Mouse (Mus musculus) lung, embryonic 16.5 days (tissue): ENCODE results near the gene Cyp2b10. TPM values are rescaled to one million over a fixed set of nuclear protein-coding genes. Genes with fewer than 3 reads are reported as not detected.
"Not testable (repeated sequence)": the region's sequence is repeated elsewhere in the genome, so short reads cannot be mapped to it uniquely, and the experiment has no call there.

ENCODE experiments used
- ATAC-seq: fragments of 200-750 bp; cut with Nextera tagmentation; 2 replicates; pipeline ENCODE4 v1.8.0; 2017; ENCODE audit warnings: low read depth, mild to moderate bottlenecking, moderate library complexity
- H3K27ac ChIP-seq: fragments of 300-500 bp; sonication (generic); 2 replicates; pipeline ENCODE4 v1.5.1; 2014; ENCODE audit warnings: mild to moderate bottlenecking, control low read depth, low read length
- H3K27me3 ChIP-seq: fragments of 300-500 bp; sonication (generic); 2 replicates; pipeline ENCODE4 v1.6.1; 2014; ENCODE audit warnings: low read depth, low read length, mixed read lengths; ENCODE audit not compliant: control insufficient read depth, insufficient read depth
- H3K36me3 ChIP-seq: fragments of 300-500 bp; sonication (generic); 2 replicates; pipeline ENCODE4 v1.6.1; 2014; ENCODE audit warnings: low read length; ENCODE audit not compliant: control insufficient read depth, insufficient read depth
- H3K4me1 ChIP-seq: fragments of 300-500 bp; sonication (generic); replicated peaks from 2 replicates; pipeline ENCODE4 v1.6.1; 2014; ENCODE audit warnings: low read length, mixed read lengths; ENCODE audit not compliant: control insufficient read depth, insufficient read depth
- H3K4me2 ChIP-seq: fragments of 300-500 bp; sonication (generic); 2 replicates; pipeline ENCODE4 v1.6.1; 2014; ENCODE audit warnings: low read depth, low read length, control low read depth
- H3K4me3 ChIP-seq: fragments of 300-500 bp; sonication (generic); 2 replicates; pipeline ENCODE4 v1.5.1; 2014; ENCODE audit warnings: mild to moderate bottlenecking, low read length, control low read depth
- H3K9ac ChIP-seq: fragments of 300-500 bp; sonication (generic); 2 replicates; pipeline ENCODE4 v1.6.1; 2014; ENCODE audit warnings: low read length, control low read depth
- H3K9me3 ChIP-seq: fragments of 300-500 bp; sonication (generic); 2 replicates; pipeline ENCODE4 v1.6.1; 2016; ENCODE audit warnings: low read length; ENCODE audit not compliant: control insufficient read depth
- WGBS: fragments of 180-500 bp; shearing (Covaris S2); extraction: QIAGEN DNeasy Blood & Tissue Kit; methylation state at CpG from one replicate; pipeline ENCODE4 v1.1.7; 2014; 5-methylcytosine and 5-hydroxymethylcytosine counted together
- polyA plus RNA-seq: library from polyadenylated mRNA; unstranded; fragments of >200 nt; fragmentation: Nextera tagmentation; extraction: Ambion mirVana; gene quantifications from 2 replicates; pipeline ENCODE4 v1.2.1, GENCODE M21; 2015

Gene Cyp2b10
- polyA plus RNA-seq, 1 experiment from 2014 or later = 0.60 TPM

DNA sequence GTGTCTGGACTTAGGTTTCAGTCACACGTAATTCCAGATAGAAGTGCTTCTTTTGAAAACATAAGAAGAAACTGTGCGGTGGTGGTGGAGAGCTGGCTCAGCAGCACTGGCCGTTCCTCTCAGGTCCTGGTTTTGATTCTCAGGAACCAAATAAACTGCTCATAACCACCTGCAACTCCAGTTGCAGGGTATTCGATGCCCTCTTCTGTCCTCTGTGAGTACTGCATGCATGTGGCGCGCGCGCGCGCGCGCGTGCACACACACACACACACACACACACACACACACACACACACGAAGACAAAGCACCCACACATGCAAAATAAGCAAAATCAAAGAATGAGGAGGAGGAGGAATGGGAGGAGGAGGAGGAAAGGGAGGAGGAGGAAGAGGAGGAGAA, 5.7 kb downstream of the Cyp2b10 start:
- WGBS = 44% methylated on average over 13 of the region's 14 CpGs
- H3K27ac ChIP-seq = 0 out of 2 replicates have a peak overlapping the region, but pooled peaks have one; percentile 5

DNA sequence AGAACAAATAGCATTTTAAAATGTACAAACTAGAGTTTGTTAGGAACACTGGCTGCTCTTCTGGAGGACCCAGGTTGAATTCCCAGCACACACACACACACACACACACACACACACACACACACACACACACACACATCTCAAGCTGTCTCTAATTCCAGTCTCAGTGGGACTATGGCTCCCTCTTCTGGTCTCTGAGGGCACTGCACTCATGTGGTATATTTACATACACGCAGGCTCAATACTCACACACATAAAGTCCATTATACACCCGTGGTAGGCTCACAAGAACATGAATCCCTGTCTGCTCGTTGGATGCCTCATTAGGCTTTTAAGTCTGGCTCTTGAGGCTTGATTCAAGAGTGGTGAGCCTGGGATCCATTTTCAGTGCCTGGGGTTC, 6.6 kb downstream of the Cyp2b10 start:
- WGBS = 38% methylated on average over 3 of the region's 3 CpGs

More for the DNA sequence above, 5.7 kb downstream of the Cyp2b10 start:
- Histone ChIP-seq H3K4me1 (peaks cover 13% of the 10 kb centered on the region), H3K9me3 (no peaks in the 10 kb centered on the region), H3K4me3 (no peak overlapping the region), H3K27me3 (no peaks in the 10 kb centered on the region), H3K9ac (no peak overlapping the region), H3K4me2 (no peak overlapping the region), H3K36me3 (no peaks in the 10 kb centered on the region)
- ATAC-seq = no peak

GRCm38 (mm10) chr7:25904489-25904888, 7.1 kb downstream of the Cyp2b10 start:
- Histone ChIP-seq H3K9me3 (no peaks in the 10 kb centered on the region), H3K4me2 (no peak overlapping the region), H3K9ac (no peak overlapping the region), H3K4me1 (peaks cover 13% of the 10 kb centered on the region), H3K36me3 (no peaks in the 10 kb centered on the region), H3K4me3 (no peak overlapping the region), H3K27ac (no peak overlapping the region), H3K27me3 (no peaks in the 10 kb centered on the region)
- no peak for ATAC-seq
- WGBS = 58% methylated on average over 10 of the region's 10 CpGs

More for the DNA sequence above, 6.6 kb downstream of the Cyp2b10 start:
- Histone ChIP-seq H3K4me2 (no peak overlapping the region), H3K36me3 (no peaks in the 10 kb centered on the region), H3K27ac (no peak overlapping the region), H3K9ac (no peak overlapping the region), H3K4me1 (peaks cover 13% of the 10 kb centered on the region), H3K9me3 (no peaks in the 10 kb centered on the region), H3K4me3 (no peak overlapping the region), H3K27me3 (no peaks in the 10 kb centered on the region)
- ATAC-seq = no peak

DNA sequence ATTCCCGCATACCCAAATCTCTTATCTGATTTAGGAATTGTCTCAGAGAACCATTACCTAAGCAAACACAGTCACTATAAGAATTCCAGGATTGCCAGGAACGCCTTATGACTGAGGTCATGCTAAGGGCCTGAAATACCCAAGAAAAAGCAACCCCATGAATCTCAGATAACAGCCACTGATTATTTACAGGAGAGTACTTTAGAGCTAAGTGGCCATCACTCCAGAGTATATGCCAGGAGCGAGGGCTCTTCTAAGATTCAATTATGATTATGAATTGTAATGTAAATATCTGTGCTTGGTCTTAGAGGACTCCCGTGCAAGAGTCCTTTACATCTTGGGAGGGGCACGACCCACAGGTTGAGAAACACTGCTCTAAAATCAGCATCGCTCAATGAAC, 10.0 kb downstream of the Cyp2b10 start:
- WGBS = 36% methylated on average over 6 of the region's 6 CpGs
- Histone ChIP-seq H3K27me3 (no peaks in the 10 kb centered on the region), H3K27ac (no peak overlapping the region), H3K4me3 (no peak overlapping the region), H3K36me3 (no peaks in the 10 kb centered on the region), H3K4me1 (peaks cover 9% of the 10 kb centered on the region; the same call in 1 of the 2 replicates), H3K9ac (no peak overlapping the region), H3K4me2 (no peak overlapping the region), H3K9me3 (no peaks in the 10 kb centered on the region)
- ATAC-seq = peak; percentile 90

DNA sequence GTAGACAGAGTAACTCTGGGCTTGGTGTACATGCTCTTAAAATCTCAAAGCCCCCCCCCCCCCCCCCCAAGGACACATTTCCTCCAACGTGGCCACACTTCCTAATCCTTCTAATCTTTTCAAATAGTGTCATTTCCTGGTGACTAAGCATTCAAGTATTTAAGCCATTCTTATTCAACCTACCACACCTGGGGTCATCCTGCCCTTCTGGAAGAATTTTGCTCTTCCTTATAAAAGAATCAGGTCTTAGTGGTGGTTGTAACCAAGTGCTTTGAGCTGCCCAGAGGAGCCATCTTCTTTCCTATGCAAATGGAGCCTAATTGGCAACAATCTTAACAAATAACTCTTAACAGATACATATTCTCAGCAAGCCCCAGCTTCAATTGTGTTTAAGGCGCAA, 12.6 kb downstream of the Cyp2b10 start:
- ATAC-seq = no peak
- no peak overlapping the region for H3K9ac ChIP-seq
- no peak overlapping the region for H3K4me3 ChIP-seq
- H3K27me3 ChIP-seq = no peaks in the 10 kb centered on the region
- no peaks in the 10 kb centered on the region for H3K36me3 ChIP-seq
- peaks cover 5% of the 10 kb centered on the region; the same call in 1 of the 2 replicates for H3K4me1 ChIP-seq
- H3K9me3 ChIP-seq = no peaks in the 10 kb centered on the region
- no peak overlapping the region for H3K27ac ChIP-seq
- WGBS = 74% methylated on average over 2 of the region's 2 CpGs
- H3K4me2 ChIP-seq = no peak overlapping the region

DNA sequence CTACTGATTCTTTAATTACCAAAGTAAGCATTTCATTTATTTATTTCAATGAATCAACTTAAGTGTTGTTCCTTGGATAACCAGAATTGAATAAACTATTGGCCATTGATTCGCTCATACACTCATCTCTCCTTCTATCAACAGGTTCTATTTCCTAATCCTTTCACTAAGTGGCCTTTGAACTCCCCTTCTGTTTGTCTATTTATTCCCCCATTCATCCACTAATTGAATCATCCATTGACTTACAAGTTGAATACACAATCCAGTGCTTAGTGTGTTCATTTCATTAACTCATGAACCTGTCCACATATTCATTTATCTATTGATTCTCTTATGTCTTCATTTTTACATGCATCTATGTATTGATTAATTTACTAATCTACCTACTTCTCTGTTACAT, 18.7 kb downstream of the Cyp2b10 start:
- Histone ChIP-seq H3K4me3 (no peak overlapping the region), H3K4me1 (no peaks in the 10 kb centered on the region), H3K9ac (no peak overlapping the region), H3K4me2 (no peak overlapping the region), H3K36me3 (no peaks in the 10 kb centered on the region), H3K27ac (no peak overlapping the region), H3K9me3 (no peaks in the 10 kb centered on the region), H3K27me3 (no peaks in the 10 kb centered on the region)
- no peak for ATAC-seq
- 60% methylated on average over 1 of the region's 1 CpGs for WGBS

DNA sequence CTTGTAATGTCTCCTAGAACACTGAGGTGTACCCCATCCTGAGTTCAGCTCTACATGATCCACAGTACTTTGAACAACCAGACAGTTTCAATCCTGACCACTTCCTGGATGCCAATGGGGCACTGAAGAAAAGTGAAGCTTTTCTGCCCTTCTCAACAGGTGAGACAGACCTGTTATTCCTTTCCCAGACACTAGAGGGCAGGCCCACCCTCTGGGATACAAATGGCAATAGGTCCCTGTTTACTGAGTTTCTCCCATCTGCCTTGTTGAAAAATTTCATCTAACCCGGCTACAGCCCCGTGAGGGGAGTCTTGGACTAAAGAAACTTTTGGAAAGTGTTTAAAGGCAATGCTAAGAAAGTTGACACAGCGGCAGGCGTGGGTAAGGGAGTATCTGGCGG, 19.9 kb downstream of the Cyp2b10 start:
- not testable (repeated sequence) for ATAC-seq, H3K27ac ChIP-seq, H3K9me3 ChIP-seq, H3K4me1 ChIP-seq, H3K4me2 ChIP-seq, H3K27me3 ChIP-seq, H3K36me3 ChIP-seq, H3K4me3 ChIP-seq, H3K9ac ChIP-seq
- WGBS = 49% methylated on average over 5 of the region's 5 CpGs

DNA sequence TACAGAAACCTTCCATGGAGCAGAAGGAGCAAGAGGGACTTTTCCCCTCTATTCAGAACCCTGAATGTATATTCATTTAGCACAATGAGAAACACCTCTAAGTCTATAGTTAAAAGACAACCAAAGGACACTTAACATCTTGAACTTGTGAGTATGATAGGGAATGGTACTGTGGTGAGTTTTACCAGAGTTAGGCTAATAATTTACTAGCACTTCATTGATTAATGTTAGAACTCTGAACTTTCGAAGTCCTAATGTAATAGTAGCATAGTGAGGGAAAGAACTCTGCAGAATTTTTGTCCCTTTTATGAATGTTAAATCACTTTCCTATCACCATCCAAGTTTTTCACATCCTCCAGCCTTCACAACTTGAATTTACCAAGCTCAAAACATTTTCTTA, 22.0 kb downstream of the Cyp2b10 start:
- Histone ChIP-seq H3K27me3 (no peaks in the 10 kb centered on the region), H3K27ac (no peak overlapping the region), H3K36me3 (no peaks in the 10 kb centered on the region), H3K4me1 (no peaks in the 10 kb centered on the region), H3K4me2 (no peak overlapping the region), H3K9me3 (no peaks in the 10 kb centered on the region), H3K9ac (no peak overlapping the region), H3K4me3 (no peak overlapping the region)
- WGBS = 70% methylated on average over 1 of the region's 1 CpGs
- ATAC-seq = no peak

GRCm38 (mm10) chr7:25945274-25945673, 47.9 kb downstream of the Cyp2b10 start:
- H3K9me3 ChIP-seq = no peaks in the 10 kb centered on the region
- H3K9ac ChIP-seq = no peak overlapping the region
- no peaks in the 10 kb centered on the region for H3K36me3 ChIP-seq
- no peak overlapping the region for H3K27ac ChIP-seq
- H3K4me1 ChIP-seq = no peaks in the 10 kb centered on the region
- H3K27me3 ChIP-seq = no peaks in the 10 kb centered on the region
- 46% methylated on average over 1 of the region's 1 CpGs for WGBS
- H3K4me2 ChIP-seq = no peak overlapping the region
- no peak for ATAC-seq
- no peak overlapping the region for H3K4me3 ChIP-seq
